Mouse (Mus musculus) C2C12 (cell line): ENCODE results near the gene Rep15.

Source experiments
- CEBPB ChIP-seq: IDR thresholded peaks from one replicate; pipeline ENCODE4 v1.6.1; 2011; ENCODE audit warnings: low read depth, mild to moderate bottlenecking, control low read depth, moderate library complexity
- CTCF ChIP-seq: IDR thresholded peaks from one replicate; pipeline ENCODE4 v1.5.1; 2011; ENCODE audit not compliant: control insufficient read depth, insufficient read depth, insufficient read length

DNA sequence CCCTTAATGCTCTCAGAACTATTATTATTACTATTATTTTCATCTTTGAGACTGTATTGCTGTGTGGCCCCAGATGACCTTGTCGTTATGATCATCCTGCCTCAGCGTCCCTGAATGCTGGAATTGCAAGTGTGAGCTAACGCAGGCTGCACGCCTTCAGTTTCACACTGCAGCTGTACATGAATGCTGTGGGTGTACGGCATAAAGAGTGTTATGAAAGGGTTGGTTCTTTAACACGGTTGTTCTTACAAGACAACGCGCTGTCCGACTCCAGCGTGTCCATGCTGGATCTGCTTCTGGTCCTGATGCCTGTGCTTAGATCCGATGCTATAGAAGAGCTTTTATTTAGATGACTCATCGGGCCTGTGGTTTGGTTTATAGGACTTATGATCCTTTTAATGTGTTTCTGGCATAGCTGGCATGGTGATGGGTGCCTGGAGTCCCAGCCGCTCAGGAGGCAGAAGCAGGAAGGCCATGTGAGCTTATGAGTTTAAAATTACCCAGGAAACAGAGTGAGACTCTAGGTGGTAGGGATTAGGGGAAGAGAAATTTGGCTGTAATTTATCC, 16.9 kb downstream of the Rep15 start:
- TF ChIP-seq CTCF (no peak), CEBPB (no peak)
